Mouse (Mus musculus) kidney, embryonic 14.5 days (tissue): ENCODE data around the gene Xntrpc. TPM values are rescaled to one million over a fixed set of nuclear protein-coding genes. Genes with fewer than 3 reads are reported as not detected.

Source experiments
- ATAC-seq: fragments of 200-750 bp; cut with Nextera tagmentation; 2 replicates; pipeline ENCODE4 v1.8.0; 2017; ENCODE audit warnings: moderate number of reproducible peaks, mild to moderate bottlenecking, moderate TSS enrichment, moderate library complexity; ENCODE audit not compliant: low FRiP score, low TSS enrichment
- H3K27ac ChIP-seq: fragments of 300-500 bp; sonication (generic); 2 replicates; pipeline ENCODE4 v1.5.1; 2014; ENCODE audit warnings: low read depth, mild to moderate bottlenecking, low read length, moderate library complexity, mixed read lengths
- H3K27me3 ChIP-seq: fragments of 300-500 bp; sonication (generic); 2 replicates; pipeline ENCODE4 v1.6.1; 2014; ENCODE audit warnings: mild to moderate bottlenecking, low read length; ENCODE audit not compliant: control insufficient read depth, insufficient read depth
- H3K36me3 ChIP-seq: fragments of 300-500 bp; sonication (generic); 2 replicates; pipeline ENCODE4 v1.6.1; 2014; ENCODE audit warnings: low read length, mixed read lengths; ENCODE audit not compliant: control insufficient read depth, insufficient read depth
- H3K4me1 ChIP-seq: fragments of 300-500 bp; sonication (generic); 2 replicates; pipeline ENCODE4 v1.6.1; 2014; ENCODE audit warnings: low read length, mixed read lengths; ENCODE audit not compliant: control insufficient read depth, insufficient read depth
- H3K4me2 ChIP-seq: fragments of 300-500 bp; sonication (generic); replicated peaks from 2 replicates; pipeline ENCODE4 v1.6.1; 2014; ENCODE audit warnings: low read depth, mild to moderate bottlenecking, low read length
- H3K4me3 ChIP-seq: fragments of 300-500 bp; sonication (generic); 2 replicates; pipeline ENCODE4 v1.5.1; 2014; ENCODE audit warnings: mild to moderate bottlenecking, low read length
- H3K9ac ChIP-seq: fragments of 300-500 bp; sonication (generic); 2 replicates; pipeline ENCODE4 v1.6.1; 2014; ENCODE audit warnings: low read depth, mild to moderate bottlenecking, low read length, moderate library complexity
- H3K9me3 ChIP-seq: fragments of 300-500 bp; sonication (generic); 2 replicates; pipeline ENCODE4 v1.6.1; 2016; ENCODE audit warnings: low read length; ENCODE audit not compliant: control insufficient read depth
- WGBS: fragments of 180-500 bp; shearing (Covaris S2); extraction: QIAGEN DNeasy Blood & Tissue Kit; methylation state at CpG from one replicate; pipeline ENCODE4 v1.1.7; 2014; 5-methylcytosine and 5-hydroxymethylcytosine counted together
- polyA plus RNA-seq: library from polyadenylated mRNA; unstranded; fragments of >200 nt; fragmentation: Nextera tagmentation; extraction: Ambion mirVana; gene quantifications from 2 replicates; pipeline ENCODE4 v1.2.1, GENCODE M21; 2014

Xntrpc gene
- polyA plus RNA-seq, 1 experiment from 2014 or later, result 1.6 TPM

- H3K27ac ChIP-seq, result peak overlapping the region; percentile 65; the same call in 1 of the 2 replicates
- WGBS, result 1% methylated on average over 9 of the region's 9 CpGs
- H3K9ac ChIP-seq, result peak overlapping the region; percentile 79
- peaks cover 10% of the 10 kb centered on the region; the same call in 1 of the 2 replicates for H3K4me1 ChIP-seq
- peak overlapping the region; percentile 57 for H3K4me2 ChIP-seq
- peak overlapping the region; percentile 84 for H3K4me3 ChIP-seq
- H3K9me3 ChIP-seq, result no peaks in the 10 kb centered on the region
- peak; percentile 34; the same call in 1 of the 2 replicates for ATAC-seq
- no peaks in the 10 kb centered on the region for H3K27me3 ChIP-seq
- H3K36me3 ChIP-seq, result peaks cover 7% of the 10 kb centered on the region; the same call in 1 of the 2 replicates
These were observed 863 bp upstream of the Xntrpc start for GRCm38 (mm10) chr7:102064655-102065045.

- 0 out of 2 replicates have a peak overlapping the region, but pooled peaks have one; percentile 65 for H3K27ac ChIP-seq
These were observed 850 bp downstream of the Xntrpc start for GRCm38 (mm10) chr7:102066363-102066762.

DNA sequence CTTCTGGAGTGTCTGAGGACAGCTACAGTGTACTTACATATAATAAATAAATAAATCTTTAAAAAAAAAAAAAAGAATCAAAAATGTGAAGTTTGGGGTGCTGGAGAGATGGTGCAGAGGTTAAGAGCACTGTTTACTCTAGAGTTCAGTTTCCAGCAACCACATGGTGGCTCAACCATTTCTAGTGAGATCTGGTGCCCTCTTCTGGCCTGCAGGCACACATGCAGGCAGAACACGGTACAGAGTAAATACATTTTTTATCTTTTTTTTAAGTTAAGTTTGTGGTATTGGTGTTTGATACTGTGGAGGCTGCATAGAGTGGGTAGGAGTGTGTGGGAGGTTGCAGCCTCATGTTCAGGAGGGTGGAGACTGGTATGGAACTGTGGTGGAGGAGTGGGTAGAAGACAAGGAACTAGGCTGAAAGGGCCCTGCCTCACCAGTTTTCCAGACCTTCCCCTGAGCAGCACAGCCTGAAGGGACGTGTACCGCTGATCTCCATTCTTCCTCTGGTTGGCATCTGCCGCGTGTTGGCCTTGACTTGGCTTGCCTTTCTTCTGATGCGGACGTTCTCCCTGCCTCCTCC is 11.3 kb downstream of the Xntrpc start:
- Histone ChIP-seq H3K27ac (no peak overlapping the region), H3K4me2 (no peak overlapping the region), H3K4me3 (no peak overlapping the region), H3K9ac (no peak overlapping the region), H3K4me1 (no peaks in the 10 kb centered on the region), H3K36me3 (peaks cover 84% of the 10 kb centered on the region), H3K27me3 (no peaks in the 10 kb centered on the region), H3K9me3 (no peaks in the 10 kb centered on the region)
- 0 out of 2 replicates have a peak, but pooled peaks have one; percentile 28 for ATAC-seq
- WGBS, result 84% methylated on average over 7 of the region's 7 CpGs

More at GRCm38 (mm10) chr7:102066363-102066762, 850 bp downstream of the Xntrpc start:
- Histone ChIP-seq H3K4me3 (peak overlapping the region; percentile 84), H3K27me3 (no peaks in the 10 kb centered on the region), H3K36me3 (peaks cover 16% of the 10 kb centered on the region; the same call in 1 of the 2 replicates), H3K4me1 (peaks cover 10% of the 10 kb centered on the region; the same call in 1 of the 2 replicates), H3K9ac (peak overlapping the region; percentile 79), H3K9me3 (no peaks in the 10 kb centered on the region), H3K4me2 (peak overlapping the region; percentile 57)
- no peak for ATAC-seq
- 68% methylated on average over 6 of the region's 6 CpGs for WGBS

DNA sequence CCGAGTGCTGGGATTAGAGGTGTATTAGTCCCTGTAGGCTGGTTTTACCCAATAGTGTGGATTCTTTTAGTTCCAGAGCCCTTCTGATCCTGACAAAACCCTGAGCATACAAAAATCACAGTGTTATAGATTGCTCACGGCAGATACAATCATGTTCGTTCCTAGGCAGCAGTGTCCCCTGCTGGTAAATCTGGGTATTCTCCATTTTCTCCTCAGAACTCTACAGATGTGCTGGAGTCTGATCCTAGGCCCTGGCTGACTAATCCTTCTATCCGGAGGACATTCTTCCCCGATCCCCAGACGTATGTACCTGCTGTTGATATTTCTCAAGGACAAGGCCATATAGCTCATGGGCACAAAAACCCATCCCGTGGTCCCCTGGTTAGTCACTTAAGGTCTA is 13.0 kb downstream of the Xntrpc start:
- 75% methylated on average over 7 of the region's 7 CpGs for WGBS
- Histone ChIP-seq H3K4me3 (no peak overlapping the region), H3K4me2 (no peak overlapping the region), H3K27me3 (no peaks in the 10 kb centered on the region), H3K9me3 (no peaks in the 10 kb centered on the region), H3K36me3 (peaks cover 84% of the 10 kb centered on the region), H3K9ac (no peak overlapping the region), H3K4me1 (no peaks in the 10 kb centered on the region), H3K27ac (no peak overlapping the region)
- ATAC-seq, result no peak

GRCm38 (mm10) chr7:102080311-102080710 is 14.8 kb downstream of the Xntrpc start:
- 88% methylated on average over 8 of the region's 8 CpGs for WGBS
- H3K36me3 ChIP-seq, result peaks cover 78% of the 10 kb centered on the region

DNA sequence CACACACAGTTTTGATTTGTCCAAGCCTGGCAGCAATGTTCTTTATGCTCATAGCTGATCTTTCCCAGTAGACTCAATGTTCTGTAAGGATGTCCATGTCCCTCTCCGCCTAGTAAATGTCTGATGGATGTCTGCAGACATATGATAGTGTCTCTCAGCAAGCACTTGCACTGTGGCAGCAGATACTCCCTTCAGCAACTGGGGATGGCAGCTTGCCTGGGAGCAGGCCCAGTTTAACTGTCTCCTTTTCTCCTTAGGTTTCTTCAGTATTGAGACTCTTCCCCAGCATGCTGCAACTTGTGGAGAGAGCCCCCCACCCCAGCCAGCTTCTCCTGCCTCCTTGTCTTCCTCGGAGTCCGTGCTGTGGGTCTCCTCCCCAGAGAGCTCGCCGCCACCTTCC is 16.3 kb downstream of the Xntrpc start:
- WGBS, result 92% methylated on average over 5 of the region's 5 CpGs
- Histone ChIP-seq H3K36me3 (peaks cover 69% of the 10 kb centered on the region), H3K4me2 (no peak overlapping the region)

More at GRCm38 (mm10) chr7:102080311-102080710, 14.8 kb downstream of the Xntrpc start:
- Histone ChIP-seq H3K4me1 (no peaks in the 10 kb centered on the region), H3K9me3 (no peaks in the 10 kb centered on the region), H3K27ac (no peak overlapping the region), H3K4me3 (no peak overlapping the region), H3K27me3 (no peaks in the 10 kb centered on the region), H3K4me2 (no peak overlapping the region), H3K9ac (no peak overlapping the region)
- no peak for ATAC-seq

DNA sequence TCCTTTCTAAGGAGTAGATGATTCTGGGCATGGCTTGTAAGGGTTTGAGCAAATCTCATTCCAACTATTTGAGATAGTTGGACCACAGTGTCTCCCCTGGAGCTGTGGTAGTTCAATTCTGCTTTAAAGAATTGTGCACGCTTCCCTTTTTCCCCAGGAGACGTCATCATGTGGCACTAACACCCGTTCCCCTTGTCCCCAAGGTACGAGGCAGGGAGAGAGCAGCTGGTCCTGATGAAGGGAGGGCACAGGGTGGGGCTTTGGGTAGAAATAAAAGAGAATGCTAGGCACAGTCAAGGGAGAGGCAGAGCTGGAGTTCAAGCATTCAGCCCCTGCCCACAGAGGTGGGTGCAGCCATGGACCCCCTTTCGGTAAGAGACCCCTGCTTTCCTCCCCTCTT is 17.3 kb downstream of the Xntrpc start, which contains the start of gene Trpc2:
Trpc2 (plus strand) TSS at position 301 of the 400 bp plus-strand sequence.
- Histone ChIP-seq H3K9me3 (no peaks in the 10 kb centered on the region), H3K27me3 (no peaks in the 10 kb centered on the region), H3K9ac (no peak within 1 kb of the TSS), H3K4me1 (no peaks in the 10 kb centered on the region), H3K36me3 (peaks cover 59% of the 10 kb centered on the region), H3K27ac (no peak within 1 kb of the TSS), H3K4me3 (no peak within 1 kb of the TSS), H3K4me2 (no peak within 1 kb of the TSS)
- no peak for ATAC-seq
- 90% methylated on average over 5 of the region's 5 CpGs for WGBS

More for the DNA sequence above, 16.3 kb downstream of the Xntrpc start:
- H3K9me3 ChIP-seq, result no peaks in the 10 kb centered on the region
- H3K4me3 ChIP-seq, result no peak overlapping the region
- no peak for ATAC-seq
- H3K27ac ChIP-seq, result no peak overlapping the region
- H3K27me3 ChIP-seq, result no peaks in the 10 kb centered on the region
- H3K9ac ChIP-seq, result no peak overlapping the region
- no peaks in the 10 kb centered on the region for H3K4me1 ChIP-seq

- H3K4me1 ChIP-seq, result no peaks in the 10 kb centered on the region
- no peaks in the 10 kb centered on the region for H3K9me3 ChIP-seq
- WGBS, result 87% methylated on average over 26 of the region's 26 CpGs
- H3K36me3 ChIP-seq, result peaks cover 53% of the 10 kb centered on the region
- no peaks in the 10 kb centered on the region for H3K27me3 ChIP-seq
- no peak overlapping the region for H3K9ac ChIP-seq
- no peak overlapping the region for H3K27ac ChIP-seq
- ATAC-seq, result no peak
- H3K4me3 ChIP-seq, result no peak overlapping the region
- no peak overlapping the region for H3K4me2 ChIP-seq
These were observed 18.7 kb downstream of the Xntrpc start for GRCm38 (mm10) chr7:102084041-102084696.

DNA sequence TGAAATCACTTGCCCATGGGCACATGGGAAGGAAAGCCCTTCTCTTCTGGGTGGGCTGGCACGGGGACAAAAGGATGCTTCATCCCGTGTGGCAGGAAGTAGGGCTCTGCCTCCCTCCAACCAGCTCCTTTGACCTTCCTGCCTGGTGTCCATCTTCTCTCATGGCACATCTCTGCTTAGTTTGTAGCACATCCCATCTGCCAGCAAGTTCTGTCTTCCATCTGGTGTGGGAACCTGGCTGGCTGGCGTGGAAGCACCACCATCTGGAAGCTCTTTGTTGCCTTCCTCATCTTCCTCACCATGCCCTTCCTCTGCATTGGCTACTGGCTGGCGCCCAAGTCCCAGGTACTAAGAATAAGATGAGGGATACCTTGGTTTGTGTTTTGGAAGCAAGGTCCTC is 21.8 kb downstream of the Xntrpc start:
- no peaks in the 10 kb centered on the region for H3K4me1 ChIP-seq
- WGBS, result 80% methylated on average over 4 of the region's 4 CpGs
- H3K27me3 ChIP-seq, result no peaks in the 10 kb centered on the region
- no peaks in the 10 kb centered on the region for H3K9me3 ChIP-seq
- no peak overlapping the region for H3K9ac ChIP-seq
- no peak overlapping the region for H3K27ac ChIP-seq
- peaks cover 21% of the 10 kb centered on the region for H3K36me3 ChIP-seq
- no peak overlapping the region for H3K4me3 ChIP-seq
- ATAC-seq, result no peak
- H3K4me2 ChIP-seq, result no peak overlapping the region
